Mouse (Mus musculus): ENCODE results near the gene 1700001J03Rik. TPM values are rescaled to one million over a fixed set of nuclear protein-coding genes. Genes with fewer than 3 reads are reported as not detected.

1700001J03Rik gene
- total and polyA plus RNA-seq, 2 experiments from 2014 or later: not detected

- Histone ChIP-seq H3K4me1 (ENCODE audit: insufficient read depth) (no peaks in the 10 kb centered on the region), H3K36me3 (ENCODE audit: insufficient read depth) (peaks cover 73% of the 10 kb centered on the region), H3K27ac (ENCODE audit: low read depth, low read length) (no peak overlapping the region), H3K9me3 (ENCODE audit: low read length) (no peaks in the 10 kb centered on the region), H3K9ac (no peak overlapping the region), H3K4me3 (ENCODE audit: low read depth, low read length) (no peak overlapping the region), H3K4me2 (ENCODE audit: low read depth) (no peak overlapping the region), H3K27me3 (ENCODE audit: insufficient read depth, low read length) (no peaks in the 10 kb centered on the region)
- ATAC-seq: no peak
- no peak for DNase-seq
- no peak for TF ChIP-seq CTCF (IDR thresholded peaks at IDR 0.05; ENCODE audit: low read depth)
- WGBS: 96% methylated on average over 5 of the region's 5 CpGs
These were observed 20.4 kb upstream of the 1700001J03Rik start for GRCm38 (mm10) chr5:146205537-146205936.

GRCm38 (mm10) chr5:146203921-146204320 is 18.8 kb upstream of the 1700001J03Rik start:
- H3K4me2 ChIP-seq (ENCODE audit: low read depth): no peak overlapping the region
- H3K9ac ChIP-seq: no peak overlapping the region
- no peak overlapping the region for H3K27ac ChIP-seq (ENCODE audit: low read depth, low read length)
- no peaks in the 10 kb centered on the region for H3K9me3 ChIP-seq (ENCODE audit: low read length)
- no peak overlapping the region for H3K4me3 ChIP-seq (ENCODE audit: low read depth, low read length)
- no peak for TF ChIP-seq CTCF (IDR thresholded peaks at IDR 0.05; ENCODE audit: low read depth)
- WGBS: 89% methylated on average over 2 of the region's 2 CpGs
- H3K4me1 ChIP-seq (ENCODE audit: insufficient read depth): no peaks in the 10 kb centered on the region
- H3K36me3 ChIP-seq (ENCODE audit: insufficient read depth): peaks cover 62% of the 10 kb centered on the region
- no peaks in the 10 kb centered on the region for H3K27me3 ChIP-seq (ENCODE audit: insufficient read depth, low read length)
- no peak for DNase-seq
- ATAC-seq: no peak

- peaks cover 36% of the 10 kb centered on the region for H3K36me3 ChIP-seq (ENCODE audit: insufficient read depth)
- H3K4me2 ChIP-seq (ENCODE audit: low read depth): no peak overlapping the region
- TF ChIP-seq CTCF (IDR thresholded peaks at IDR 0.05; ENCODE audit: low read depth): 0 out of 2 replicates have a peak, but pooled peaks have one; percentile 2
- H3K4me3 ChIP-seq (ENCODE audit: low read depth, low read length): no peak overlapping the region
- no peaks in the 10 kb centered on the region for H3K4me1 ChIP-seq (ENCODE audit: insufficient read depth)
- 99% methylated on average over 6 of the region's 6 CpGs for WGBS
- H3K9ac ChIP-seq: no peak overlapping the region
- DNase-seq (no peak), ATAC-seq (no peak)
- H3K27ac ChIP-seq (ENCODE audit: low read depth, low read length): no peak overlapping the region
- no peaks in the 10 kb centered on the region for H3K27me3 ChIP-seq (ENCODE audit: insufficient read depth, low read length)
- no peaks in the 10 kb centered on the region for H3K9me3 ChIP-seq (ENCODE audit: low read length)
These were observed 15.5 kb upstream of the 1700001J03Rik start for GRCm38 (mm10) chr5:146200580-146200979.

GRCm38 (mm10) chr5:146199540-146199939 is 14.4 kb upstream of the 1700001J03Rik start:
- ATAC-seq: no peak
- no peak for TF ChIP-seq CTCF (IDR thresholded peaks at IDR 0.05; ENCODE audit: low read depth)
- Histone ChIP-seq H3K4me1 (ENCODE audit: insufficient read depth) (no peaks in the 10 kb centered on the region), H3K4me3 (ENCODE audit: low read depth, low read length) (no peak overlapping the region), H3K27ac (ENCODE audit: low read depth, low read length) (no peak overlapping the region), H3K9me3 (ENCODE audit: low read length) (no peaks in the 10 kb centered on the region), H3K9ac (no peak overlapping the region), H3K36me3 (ENCODE audit: insufficient read depth) (peaks cover 26% of the 10 kb centered on the region), H3K27me3 (ENCODE audit: insufficient read depth, low read length) (no peaks in the 10 kb centered on the region), H3K4me2 (ENCODE audit: low read depth) (no peak overlapping the region)
- DNase-seq: no peak
- WGBS: 78% methylated on average over 2 of the region's 2 CpGs

GRCm38 (mm10) chr5:146199073-146199472 is 14.0 kb upstream of the 1700001J03Rik start:
- H3K4me3 ChIP-seq (ENCODE audit: low read depth, low read length): no peak overlapping the region
- H3K9me3 ChIP-seq (ENCODE audit: low read length): no peaks in the 10 kb centered on the region
- H3K36me3 ChIP-seq (ENCODE audit: insufficient read depth): peaks cover 22% of the 10 kb centered on the region
- no peaks in the 10 kb centered on the region for H3K4me1 ChIP-seq (ENCODE audit: insufficient read depth)
- no peak overlapping the region for H3K9ac ChIP-seq
- DNase-seq (no peak), ATAC-seq (no peak)
- H3K27me3 ChIP-seq (ENCODE audit: insufficient read depth, low read length): no peaks in the 10 kb centered on the region
- no peak overlapping the region for H3K4me2 ChIP-seq (ENCODE audit: low read depth)
- no peak for TF ChIP-seq CTCF (IDR thresholded peaks at IDR 0.05; ENCODE audit: low read depth)
- no peak overlapping the region for H3K27ac ChIP-seq (ENCODE audit: low read depth, low read length)

GRCm38 (mm10) chr5:146193360-146193759 is 8.3 kb upstream of the 1700001J03Rik start:
- Histone ChIP-seq H3K4me1 (ENCODE audit: insufficient read depth) (no peaks in the 10 kb centered on the region), H3K4me3 (ENCODE audit: low read depth, low read length) (no peak overlapping the region), H3K27me3 (ENCODE audit: insufficient read depth, low read length) (no peaks in the 10 kb centered on the region), H3K27ac (ENCODE audit: low read depth, low read length) (no peak overlapping the region), H3K4me2 (ENCODE audit: low read depth) (no peak overlapping the region), H3K9me3 (ENCODE audit: low read length) (no peaks in the 10 kb centered on the region), H3K36me3 (ENCODE audit: insufficient read depth) (0 out of 2 replicates have a peak, but pooled peaks cover 4% of the 10 kb centered on the region), H3K9ac (no peak overlapping the region)
- no peak for TF ChIP-seq CTCF (IDR thresholded peaks at IDR 0.05; ENCODE audit: low read depth)
- 82% methylated on average over 8 of the region's 8 CpGs for WGBS
- ATAC-seq (no peak), DNase-seq (no peak)

GRCm38 (mm10) chr5:146190501-146191269 is 5.6 kb upstream of the 1700001J03Rik start:
- no peak for DNase-seq
- H3K9ac ChIP-seq: no peak overlapping the region
- H3K4me2 ChIP-seq (ENCODE audit: low read depth): no peak overlapping the region
- no peak overlapping the region for H3K4me3 ChIP-seq (ENCODE audit: low read depth, low read length)
- no peaks in the 10 kb centered on the region for H3K9me3 ChIP-seq (ENCODE audit: low read length)
- no peaks in the 10 kb centered on the region for H3K27me3 ChIP-seq (ENCODE audit: insufficient read depth, low read length)
- no peaks in the 10 kb centered on the region for H3K4me1 ChIP-seq (ENCODE audit: insufficient read depth)
- WGBS: 63% methylated on average over 3 of the region's 3 CpGs
- no peak for ATAC-seq
- no peak for TF ChIP-seq CTCF (IDR thresholded peaks at IDR 0.05; ENCODE audit: low read depth)
- H3K27ac ChIP-seq (ENCODE audit: low read depth, low read length): no peak overlapping the region
- H3K36me3 ChIP-seq (ENCODE audit: insufficient read depth): no peaks in the 10 kb centered on the region
